Mouse (Mus musculus) liver, embryonic 14.5 days (tissue): Measurements from ENCODE around the gene Gm27179. TPM values are rescaled to one million over a fixed set of nuclear protein-coding genes. Genes with fewer than 3 reads are reported as not detected.
"Not testable (repeated sequence)": the region's sequence is repeated elsewhere in the genome, so short reads cannot be mapped to it uniquely, and the experiment has no call there.

Source experiments
- ATAC-seq: fragments of 200-750 bp; cut with Nextera tagmentation; 2 replicates; pipeline ENCODE4 v1.8.0; 2017; ENCODE audit warnings: moderate number of reproducible peaks, mild to moderate bottlenecking, moderate library complexity; ENCODE audit not compliant: insufficient read depth
- DNase-seq, 3 experiments: peaks; one replicate each; pipeline ENCODE4 v3.0.0-alpha.2; 2012 to 2013; ENCODE audit warnings: low read depth in 3 of 3, low spot score in 3 of 3
- H3K27ac ChIP-seq: fragments of 300-500 bp; sonication (generic); 2 replicates; pipeline ENCODE4 v1.5.1; 2014; ENCODE audit warnings: moderate library complexity, mild to moderate bottlenecking, control low read depth, inconsistent platforms
- H3K27me3 ChIP-seq: fragments of 300-500 bp; sonication (generic); 2 replicates; pipeline ENCODE4 v1.6.1; 2014; ENCODE audit warnings: mild to moderate bottlenecking, low read length, moderate library complexity; ENCODE audit not compliant: control insufficient read depth, insufficient read depth
- H3K36me3 ChIP-seq: fragments of 300-500 bp; sonication (generic); replicated peaks from 2 replicates; pipeline ENCODE4 v1.6.1; 2014; ENCODE audit warnings: low read depth; ENCODE audit not compliant: control insufficient read depth, insufficient read depth
- H3K4me1 ChIP-seq, 2 experiments: fragments of 200-500 bp in 1 of 2; fragments of 300-500 bp in 1 of 2; sonication (generic) in 1 of 2; replicated peaks; 2 replicates each; pipeline ENCODE4 v1.6.1; 2012 to 2014; ENCODE audit warnings: antibody characterized with exemption in 1 of 2, inconsistent platforms in 1 of 2, low read length in 1 of 2; ENCODE audit not compliant: control insufficient read depth in 2 of 2, insufficient read depth in 2 of 2
- H3K4me2 ChIP-seq: fragments of 300-500 bp; sonication (generic); 2 replicates; pipeline ENCODE4 v1.6.1; 2014; ENCODE audit warnings: low read depth, mild to moderate bottlenecking, control low read depth, moderate library complexity
- H3K4me3 ChIP-seq, 2 experiments: fragments of 200-500 bp in 1 of 2; fragments of 300-500 bp in 1 of 2; sonication (generic) in 1 of 2; 2 replicates each; pipeline ENCODE4 v1.5.1; 2012 to 2014; ENCODE audit warnings: low read depth in 2 of 2, low read length in 2 of 2, mild to moderate bottlenecking in 2 of 2, control low read depth in 1 of 2, inconsistent platforms in 1 of 2, moderate library complexity in 1 of 2; ENCODE audit not compliant: insufficient read depth in 1 of 2
- H3K9ac ChIP-seq: fragments of 300-500 bp; sonication (generic); replicated peaks from 2 replicates; pipeline ENCODE4 v1.6.1; 2014; ENCODE audit warnings: mild to moderate bottlenecking, control low read depth, moderate library complexity
- H3K9me3 ChIP-seq: fragments of 300-500 bp; sonication (generic); 2 replicates; pipeline ENCODE4 v1.6.1; 2016; ENCODE audit warnings: low read length, mixed read lengths; ENCODE audit not compliant: control insufficient read depth
- WGBS: fragments of 180-500 bp; shearing (Covaris S2); extraction: QIAGEN DNeasy Blood & Tissue Kit; methylation state at CpG from one replicate; pipeline ENCODE4 v1.1.7; 2014; ENCODE audit not compliant: insufficient replicate concordance; 5-methylcytosine and 5-hydroxymethylcytosine counted together
- polyA plus RNA-seq, 2 experiments: library from polyadenylated mRNA; depleted of rRNA in 1 of 2; stranded (reverse) in 1 of 2; unstranded in 1 of 2; fragments of >200 nt; fragmentation: Nextera tagmentation in 1 of 2; extraction: Ambion mirVana in 1 of 2; gene quantifications; 2 replicates each; pipeline versions ENCODE4 v1.2.1 to v1.2.3; 2012 to 2014

Gene Gm27179
- polyA plus RNA-seq, 2 experiments, result not detected

- not testable (repeated sequence) for ATAC-seq, H3K27me3 ChIP-seq, H3K4me3 ChIP-seq, H3K4me1 ChIP-seq, H3K27ac ChIP-seq, H3K36me3 ChIP-seq, H3K9ac ChIP-seq, H3K9me3 ChIP-seq, DNase-seq, H3K4me2 ChIP-seq
Measured at GRCm38 (mm10) chr14:69496259-69496658, 16.1 kb downstream of the Gm27179 start.

DNA sequence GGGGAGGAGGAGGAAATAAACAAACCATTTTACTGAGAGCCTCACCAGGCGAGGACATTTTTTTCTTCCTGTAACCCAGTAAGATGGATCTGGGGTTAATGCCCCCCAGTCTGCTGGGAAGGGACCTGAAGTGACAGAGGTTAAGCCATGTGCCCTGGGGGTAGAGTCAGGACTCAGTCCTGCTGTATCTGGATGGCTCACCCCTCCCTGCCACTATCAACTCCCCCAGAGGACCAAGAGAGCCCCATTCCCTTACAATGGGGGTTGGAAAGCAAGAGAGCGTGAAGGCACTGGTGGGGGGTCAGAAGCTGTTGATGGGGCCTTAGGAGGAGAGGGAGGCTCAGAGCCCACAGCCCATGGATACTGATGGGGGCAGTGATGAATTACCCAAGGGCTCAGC, 17.4 kb downstream of the Gm27179 start:
- not testable (repeated sequence) for DNase-seq, H3K36me3 ChIP-seq, H3K9me3 ChIP-seq, H3K27ac ChIP-seq, H3K4me3 ChIP-seq, H3K4me2 ChIP-seq, H3K4me1 ChIP-seq, H3K27me3 ChIP-seq, H3K9ac ChIP-seq
- ATAC-seq, result peak; percentile 62
- WGBS, result no CpG with 5 or more reads among the region's 2 CpGs

DNA sequence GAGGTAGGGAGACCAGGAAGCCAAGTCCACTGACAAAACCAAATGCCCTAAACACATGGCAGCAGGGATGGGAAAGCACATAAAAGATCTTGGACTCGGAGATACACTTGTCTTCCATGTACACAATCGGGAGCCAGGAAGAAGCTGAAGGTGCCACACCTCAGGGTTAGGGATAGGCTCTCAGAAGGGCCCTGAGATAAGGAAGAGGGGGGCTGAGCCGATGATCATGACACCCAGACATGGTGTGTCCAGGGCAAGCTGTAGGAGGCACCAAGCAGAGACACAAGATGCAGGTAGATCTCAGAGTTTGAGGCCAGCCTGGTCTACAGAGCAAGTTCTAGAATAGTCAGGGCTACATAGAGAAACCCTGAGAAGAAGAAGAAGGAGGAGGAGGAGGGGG, 17.8 kb downstream of the Gm27179 start:
- no CpG with 5 or more reads among the region's 3 CpGs for WGBS
- ATAC-seq, result peak; percentile 83
- not testable (repeated sequence) for H3K9ac ChIP-seq, H3K36me3 ChIP-seq, H3K27me3 ChIP-seq, H3K4me1 ChIP-seq, H3K4me3 ChIP-seq, DNase-seq, H3K9me3 ChIP-seq, H3K27ac ChIP-seq, H3K4me2 ChIP-seq

DNA sequence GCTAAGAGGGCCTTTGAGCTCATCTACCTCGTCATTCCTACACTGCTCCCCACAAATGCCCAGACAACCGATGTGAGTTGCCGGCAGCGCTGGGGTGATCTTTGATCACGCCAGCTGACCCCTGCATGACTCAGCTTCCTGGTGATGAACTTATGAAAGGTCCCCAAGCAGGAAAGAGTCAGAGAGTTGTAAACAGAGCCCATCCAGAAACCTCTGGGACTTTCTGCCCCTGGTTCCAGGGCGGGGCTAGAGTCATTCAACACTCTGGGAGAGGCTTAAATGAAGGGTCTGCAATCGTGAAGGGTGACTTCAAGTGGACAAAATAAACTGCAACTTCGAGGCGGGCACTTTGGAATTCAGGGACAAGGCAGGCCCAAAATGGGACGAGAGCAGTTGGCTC, 24.3 kb downstream of the Gm27179 start:
- not testable (repeated sequence) for H3K9ac ChIP-seq, H3K27me3 ChIP-seq, H3K4me1 ChIP-seq, DNase-seq, H3K36me3 ChIP-seq, ATAC-seq, H3K9me3 ChIP-seq, H3K4me3 ChIP-seq, H3K27ac ChIP-seq, H3K4me2 ChIP-seq
- no CpG with 5 or more reads among the region's 10 CpGs for WGBS

GRCm38 (mm10) chr14:69485466-69486135, 26.7 kb downstream of the Gm27179 start:
- not testable (repeated sequence) for H3K9ac ChIP-seq, H3K9me3 ChIP-seq, H3K4me3 ChIP-seq, H3K27ac ChIP-seq, H3K27me3 ChIP-seq, H3K4me2 ChIP-seq, H3K36me3 ChIP-seq, H3K4me1 ChIP-seq, DNase-seq
- WGBS, result no CpG with 5 or more reads among the region's 18 CpGs
- peak; percentile 63 for ATAC-seq

DNA sequence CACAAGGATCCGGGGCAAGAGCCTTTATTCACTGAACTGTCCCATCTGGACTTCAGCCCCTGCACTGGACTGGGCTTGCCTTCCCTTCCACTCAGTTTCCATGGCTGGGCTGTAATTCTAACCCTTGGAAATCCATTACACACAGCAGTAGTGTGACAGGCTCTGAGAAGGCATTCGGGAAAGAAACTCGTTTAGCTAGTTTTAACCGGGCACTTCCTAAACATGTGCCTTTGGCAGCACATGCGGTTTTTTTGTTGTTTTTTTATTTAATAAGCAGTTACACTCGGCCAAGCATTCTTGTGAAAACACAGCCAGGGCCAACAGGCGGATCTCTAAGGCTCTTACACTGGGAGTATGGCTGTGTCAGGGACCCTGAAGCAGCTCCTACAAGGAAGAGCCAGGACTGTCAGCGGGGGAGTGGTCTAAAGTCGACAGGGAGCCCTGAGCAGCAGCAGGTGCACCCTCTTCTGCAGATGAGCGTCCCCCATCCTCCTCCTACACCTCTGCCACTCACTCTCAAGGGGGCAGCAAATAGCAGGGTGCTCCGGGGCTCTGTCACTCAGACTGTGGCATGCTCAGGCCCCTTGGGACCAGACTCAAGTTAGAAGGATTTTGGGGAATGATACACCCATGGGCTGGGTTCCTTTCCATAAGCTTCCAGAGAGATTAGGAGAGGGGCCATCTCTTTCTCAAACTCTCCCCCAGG, 38.3 kb downstream of the Gm27179 start:
- WGBS, result no CpG with 5 or more reads among the region's 11 CpGs
- not testable (repeated sequence) for H3K4me3 ChIP-seq, DNase-seq, H3K4me1 ChIP-seq, H3K9me3 ChIP-seq, H3K4me2 ChIP-seq, H3K27ac ChIP-seq, H3K9ac ChIP-seq, H3K27me3 ChIP-seq, H3K36me3 ChIP-seq
- ATAC-seq, result peak; percentile 22; the same call in 1 of the 2 replicates

DNA sequence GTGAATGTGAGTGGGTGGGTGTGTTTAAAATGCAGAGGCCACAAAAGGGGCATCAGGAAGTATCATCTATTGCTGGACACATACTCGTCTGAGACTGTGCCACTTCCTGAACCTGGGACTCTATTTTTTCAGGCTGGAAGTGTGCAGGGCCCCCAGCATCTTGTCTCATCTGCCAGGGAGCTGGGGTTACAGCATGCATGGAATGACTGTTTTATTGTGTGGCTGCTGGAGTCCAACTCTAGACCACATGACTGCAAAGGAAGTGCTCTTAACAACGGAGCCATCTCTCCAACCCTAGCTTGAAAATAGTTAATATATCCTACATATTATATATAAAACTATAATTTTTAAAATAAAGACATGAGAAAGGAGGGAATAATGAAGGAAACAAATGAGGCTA, 39.0 kb downstream of the Gm27179 start:
- no CpG with 5 or more reads among the region's 2 CpGs for WGBS
- not testable (repeated sequence) for H3K9me3 ChIP-seq, H3K4me1 ChIP-seq, H3K9ac ChIP-seq, H3K4me3 ChIP-seq, H3K36me3 ChIP-seq, H3K27me3 ChIP-seq, H3K27ac ChIP-seq, H3K4me2 ChIP-seq, DNase-seq
- ATAC-seq, result 0 out of 2 replicates have a peak, but pooled peaks have one; percentile 12

DNA sequence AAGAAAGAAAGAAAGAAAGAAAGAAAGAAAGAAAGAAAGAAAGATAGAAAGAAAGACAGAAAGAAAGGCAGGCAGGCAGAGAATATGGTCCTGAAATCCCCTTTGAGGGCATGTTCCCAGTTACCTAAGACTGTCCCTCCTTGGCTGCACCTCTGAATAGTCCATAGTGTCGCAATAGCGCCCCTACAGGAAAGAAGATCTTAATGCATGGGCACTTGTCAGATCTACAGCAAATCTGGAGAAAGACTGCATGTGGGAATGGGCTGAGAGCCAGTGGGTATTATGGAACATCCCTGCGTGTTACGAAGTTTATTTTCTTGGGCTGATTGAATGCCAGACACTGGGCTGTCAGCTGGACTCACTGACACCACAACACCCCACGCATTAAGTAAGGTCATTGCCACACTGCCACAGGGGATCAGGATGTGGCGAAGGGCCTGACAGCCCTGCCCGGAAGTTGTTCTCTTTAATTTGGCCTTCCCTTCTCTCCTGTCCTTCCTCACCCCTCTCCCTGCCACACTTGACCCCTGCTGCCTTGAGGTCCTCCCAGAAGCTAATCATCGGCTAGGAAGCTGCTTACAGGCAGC, 42.1 kb downstream of the Gm27179 start:
- not testable (repeated sequence) for ATAC-seq

More for the DNA sequence above, 42.1 kb downstream of the Gm27179 start:
- H3K27me3 ChIP-seq, H3K4me2 ChIP-seq, DNase-seq, H3K4me3 ChIP-seq, H3K36me3 ChIP-seq, H3K9me3 ChIP-seq, H3K27ac ChIP-seq, H3K9ac ChIP-seq, H3K4me1 ChIP-seq: not testable (repeated sequence)
- WGBS, result no CpG with 5 or more reads among the region's 8 CpGs
